Mouse (Mus musculus) adrenal gland, postnatal 10 days (tissue): Measurements from ENCODE around the gene 9230104L09Rik. TPM values are rescaled to one million over a fixed set of nuclear protein-coding genes. Genes with fewer than 3 reads are reported as not detected.

Experiments used
- DNase-seq: peaks from one replicate; pipeline ENCODE4 v3.0.0; 2021; ENCODE audit warnings: mixed read lengths
- long read RNA-seq, 2 experiments: library from polyadenylated mRNA; stranded (forward); transcript quantifications; one replicate each; pipeline ENCODE4 v2.0.0; 2021
- total RNA-seq, 2 experiments: library from RNA; stranded (reverse); gene quantifications; 2 replicates each; pipeline ENCODE4 v1.2.3; 2021

The 9230104L09Rik gene
- total RNA-seq, result 1 to 10 TPM; 1.4 to 1.7 TPM
- long read RNA-seq, experiment 1, partial matches to known transcripts, result 0 of 1 reads
- long read RNA-seq, experiment 1, other reads (novel, unspliced or antisense), result 1 of 1 reads
- long read RNA-seq, experiment 2, partial matches to known transcripts, result 1 of 2 reads
- long read RNA-seq, experiment 2, other reads (novel, unspliced or antisense), result 1 of 2 reads

DNA sequence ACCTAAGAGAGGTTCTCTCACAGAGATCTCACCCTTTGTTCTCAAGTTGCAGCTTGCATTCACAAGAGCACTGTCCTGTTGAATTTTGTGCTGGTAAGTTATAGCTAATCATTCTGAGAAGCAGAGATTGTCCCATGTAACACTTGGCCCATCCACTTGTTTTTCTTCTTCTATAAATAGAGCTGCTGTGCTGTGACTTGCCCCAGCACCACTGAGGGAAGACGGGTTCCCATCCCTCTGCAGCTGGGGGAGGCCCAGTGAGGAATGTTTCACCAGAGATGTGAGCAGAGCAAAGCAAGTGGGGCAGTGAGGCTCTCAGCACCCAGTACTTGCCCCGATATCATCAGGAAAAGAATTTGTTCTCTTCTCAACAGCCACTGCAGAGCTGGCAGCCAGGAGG, at the start of gene 9230104L09Rik:
TSS of gene 9230104L09Rik (minus strand) at position 73 of the 400 bp plus-strand sequence.
- DNase-seq, result peak; percentile 30

DNA sequence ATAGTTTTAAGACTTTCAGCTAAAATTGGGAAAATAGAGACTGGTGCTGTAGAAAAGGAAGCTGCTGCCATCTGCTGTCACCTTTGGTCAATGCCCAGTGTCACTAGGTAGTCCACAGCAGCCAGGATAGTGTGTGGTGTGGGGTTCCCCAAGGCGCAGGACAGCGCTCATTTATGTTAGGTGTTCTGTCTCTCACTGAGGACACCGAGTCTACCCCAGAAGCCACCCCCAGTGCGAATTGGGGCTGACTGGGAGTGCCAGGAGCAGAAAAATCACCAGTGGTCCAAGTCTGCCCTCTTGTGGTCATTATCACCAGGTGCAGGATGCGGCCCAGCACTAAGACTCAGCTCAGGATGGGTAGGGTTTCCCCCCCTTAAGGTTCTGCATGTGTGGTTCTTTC, 37.4 kb upstream of the 9230104L09Rik start:
- peak; percentile 70 for DNase-seq

DNA sequence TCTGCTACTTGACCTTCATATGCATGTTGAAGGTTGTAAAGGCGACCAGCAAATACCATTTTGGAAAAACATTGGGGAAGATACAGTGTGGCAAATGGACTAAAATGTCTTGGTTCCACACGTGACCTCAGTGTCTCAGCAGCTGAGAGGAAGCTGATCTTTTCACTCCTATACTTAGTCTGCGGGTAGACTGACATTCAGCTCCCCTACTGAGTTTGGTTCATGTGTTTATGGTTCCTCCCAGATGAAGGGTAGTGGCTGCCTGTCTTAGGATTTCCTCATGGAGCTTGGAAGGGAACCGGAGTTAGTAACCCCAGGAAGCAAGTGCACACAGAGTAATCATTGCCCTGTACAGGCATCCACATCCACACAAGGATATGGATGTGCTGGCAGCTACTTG, 35.5 kb upstream of the 9230104L09Rik start:
- no peak for DNase-seq

DNA sequence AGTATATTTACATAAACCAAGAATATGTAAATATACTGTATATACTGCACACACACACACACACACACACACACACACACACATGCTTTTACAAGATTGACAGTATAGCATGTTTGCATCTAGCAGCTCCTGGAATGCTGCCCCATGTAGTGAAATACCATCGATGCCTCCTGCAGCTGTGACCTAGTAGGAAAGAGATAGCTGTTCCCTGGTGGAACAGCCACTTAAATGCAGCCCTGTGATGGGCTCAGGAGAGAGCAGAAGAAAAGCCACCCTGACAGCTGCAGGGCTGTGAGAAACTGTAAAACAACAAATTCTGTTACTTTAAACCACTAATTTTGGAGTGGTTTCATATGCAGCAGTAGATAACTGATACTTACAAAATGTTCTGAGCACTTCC, 31.4 kb upstream of the 9230104L09Rik start:
- DNase-seq, result no peak

DNA sequence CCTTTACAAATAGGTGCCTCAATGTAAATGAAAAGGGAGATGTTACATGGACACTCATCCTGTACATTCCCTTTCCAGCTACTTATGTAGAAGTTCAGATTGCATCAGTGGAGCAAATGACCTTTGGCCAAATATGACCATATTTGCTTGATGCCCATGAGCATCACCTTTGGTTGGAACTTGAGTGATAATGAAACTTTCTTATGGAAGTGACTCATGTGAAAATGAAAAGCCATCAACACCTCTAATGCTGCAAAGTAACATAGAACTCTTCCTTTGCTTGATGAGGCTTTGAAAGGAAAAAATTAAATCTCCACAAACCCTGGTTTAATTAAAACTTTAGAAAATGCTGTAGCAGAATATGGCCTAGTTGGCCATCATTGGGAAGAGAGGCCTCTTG, 28.3 kb upstream of the 9230104L09Rik start:
- no peak for DNase-seq

DNA sequence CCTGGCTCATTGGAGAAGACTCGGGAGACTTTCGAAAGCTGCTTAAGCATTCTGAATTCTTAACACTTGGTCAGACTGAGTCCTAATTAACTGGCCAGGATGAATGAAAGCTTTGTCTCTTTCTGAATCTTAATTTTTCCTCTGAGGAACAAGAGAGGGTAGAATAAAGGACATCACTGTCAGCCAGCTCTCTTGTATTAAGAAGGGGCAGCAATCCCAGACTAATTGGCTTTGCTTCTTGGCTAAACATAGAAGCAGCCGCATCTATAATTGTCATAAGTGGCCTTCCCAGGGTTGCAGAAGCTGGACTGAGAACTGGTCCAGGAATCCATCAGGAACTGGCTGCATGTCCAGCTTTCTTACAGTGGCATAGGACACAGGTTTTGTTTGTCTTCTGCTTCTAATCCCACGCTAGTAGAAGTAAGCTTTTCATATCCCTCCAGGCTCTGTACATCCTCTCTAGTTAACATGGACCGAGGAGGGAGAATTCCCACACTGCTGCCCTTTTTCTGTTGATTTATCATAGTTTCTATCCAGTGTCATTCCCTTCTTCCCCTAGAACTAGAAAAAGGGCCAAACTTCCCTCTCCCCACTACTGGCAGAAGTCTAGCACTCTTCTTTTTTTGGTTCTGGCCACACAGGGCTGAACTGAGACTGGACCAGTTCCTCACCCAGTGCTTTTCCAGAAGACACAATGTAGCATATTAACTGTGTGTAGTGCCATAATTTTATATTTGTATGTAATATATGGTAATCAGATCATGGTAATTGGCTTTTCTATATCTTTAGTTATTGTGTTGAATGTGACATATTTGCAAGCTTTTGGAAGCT, 25.4 kb upstream of the 9230104L09Rik start:
- DNase-seq, result no peak

DNA sequence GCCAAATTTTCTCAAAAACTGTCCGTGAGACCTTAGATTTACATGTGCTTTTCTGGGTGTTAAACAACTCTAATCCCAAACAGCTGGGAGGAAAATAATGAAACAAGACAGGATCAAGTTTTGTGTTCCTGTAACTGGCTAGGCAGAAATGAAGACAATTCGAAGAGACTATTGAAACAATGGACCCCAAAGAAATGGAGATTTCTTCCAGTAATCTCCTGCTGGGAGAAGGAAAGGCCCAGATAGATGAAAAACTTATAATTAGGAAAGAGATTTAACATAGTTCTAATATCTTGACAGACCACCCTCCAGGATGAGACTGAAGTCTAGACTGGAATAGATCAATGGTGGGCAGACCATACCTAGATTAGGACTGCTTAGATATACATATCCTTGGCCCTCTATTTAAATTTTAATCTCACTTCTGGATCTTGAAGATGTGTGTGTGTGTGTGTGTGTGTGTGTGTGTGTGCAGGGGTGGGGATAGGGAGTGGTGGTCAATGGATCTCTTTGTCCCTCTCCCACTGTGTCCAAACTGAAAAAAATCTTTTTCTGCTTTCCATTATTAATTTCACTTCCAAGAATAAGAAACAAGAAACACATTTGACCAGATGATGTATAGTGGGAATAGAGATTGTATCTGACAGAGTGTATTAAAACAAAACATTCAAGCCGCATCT, 24.6 kb upstream of the 9230104L09Rik start:
- DNase-seq, result no peak

DNA sequence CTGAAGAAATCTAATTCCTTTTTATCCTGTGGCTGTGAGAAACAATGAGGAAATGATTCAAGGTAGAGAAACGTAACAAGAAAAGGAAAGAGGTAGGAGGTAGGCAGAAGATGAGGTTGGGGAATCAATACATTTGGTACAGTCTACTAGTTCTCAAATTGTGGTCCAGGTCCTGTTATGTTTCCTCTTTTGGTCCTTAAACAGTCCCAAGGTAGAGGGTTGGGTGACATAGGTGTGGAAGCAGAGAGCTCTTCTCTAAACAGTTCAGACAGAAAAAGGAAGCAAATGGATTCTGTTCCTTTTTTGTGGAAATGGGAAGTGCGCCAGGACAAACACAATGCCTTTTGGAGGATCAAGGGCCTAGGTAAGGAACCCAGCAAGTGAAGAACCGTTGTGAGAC, 24.0 kb upstream of the 9230104L09Rik start:
- DNase-seq, result no peak

DNA sequence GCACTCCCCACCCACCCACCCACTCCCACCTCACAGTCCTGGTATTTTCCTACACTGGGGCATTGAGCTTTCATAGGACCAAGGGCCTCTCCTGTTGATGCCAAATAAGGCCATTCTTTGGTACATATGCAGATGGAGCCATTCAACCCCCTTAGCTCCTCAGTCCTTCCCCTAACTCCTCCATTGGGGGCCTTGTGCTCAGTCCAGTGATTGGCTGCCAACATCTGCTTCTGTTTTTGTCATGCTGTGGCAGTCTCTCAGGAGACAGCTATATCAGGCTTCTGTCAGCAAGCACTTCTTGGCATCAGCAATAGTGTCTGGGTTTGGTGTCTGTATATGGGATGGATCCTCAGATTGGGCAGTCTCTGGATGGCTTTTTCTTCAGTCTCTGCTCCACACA, 19.9 kb upstream of the 9230104L09Rik start:
- no peak for DNase-seq

DNA sequence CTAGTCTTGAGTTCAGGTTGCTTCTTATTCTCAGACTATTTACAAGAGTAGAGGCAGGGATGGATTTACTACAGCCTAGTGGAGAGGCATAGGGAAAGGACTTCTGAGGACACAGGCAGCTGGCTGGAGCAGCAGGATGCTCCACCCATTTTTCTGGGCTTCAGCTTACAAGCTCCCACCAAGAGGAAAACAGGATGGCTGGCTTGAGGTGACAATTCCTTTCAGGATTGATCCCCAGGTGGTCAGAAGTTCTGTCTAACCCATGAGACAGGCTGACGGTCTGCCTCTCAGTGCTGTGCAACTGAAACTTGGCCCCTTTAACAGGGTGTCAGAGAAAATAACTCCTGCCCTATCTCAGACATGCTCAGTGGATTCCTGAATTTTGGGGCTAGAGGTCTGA, 14.4 kb upstream of the 9230104L09Rik start:
- peak; percentile 16 for DNase-seq

DNA sequence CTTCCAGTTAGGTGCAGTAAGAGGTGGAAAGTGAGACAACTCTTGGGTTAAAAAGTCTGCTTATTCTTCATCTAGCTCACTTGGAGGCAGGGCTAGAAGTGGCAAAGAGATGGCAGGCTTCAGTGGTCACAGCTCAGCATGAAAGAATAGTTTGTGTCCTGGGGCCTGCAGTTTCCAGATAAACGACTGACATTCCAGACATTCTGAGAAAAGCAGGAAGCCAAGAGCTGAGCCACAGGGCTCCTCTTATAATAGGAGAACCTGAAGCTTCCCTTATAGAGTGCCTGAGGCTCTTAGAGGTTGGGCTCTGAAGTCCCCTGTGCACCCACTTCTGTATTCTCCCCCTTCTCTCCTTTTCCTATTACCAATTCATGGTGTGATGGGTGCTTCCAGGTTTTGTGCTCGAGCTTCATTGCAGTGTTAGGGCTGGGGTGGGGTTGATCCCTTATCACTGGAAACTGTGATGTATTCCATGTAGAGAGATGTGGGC, 13.8 kb upstream of the 9230104L09Rik start:
- DNase-seq, result no peak

DNA sequence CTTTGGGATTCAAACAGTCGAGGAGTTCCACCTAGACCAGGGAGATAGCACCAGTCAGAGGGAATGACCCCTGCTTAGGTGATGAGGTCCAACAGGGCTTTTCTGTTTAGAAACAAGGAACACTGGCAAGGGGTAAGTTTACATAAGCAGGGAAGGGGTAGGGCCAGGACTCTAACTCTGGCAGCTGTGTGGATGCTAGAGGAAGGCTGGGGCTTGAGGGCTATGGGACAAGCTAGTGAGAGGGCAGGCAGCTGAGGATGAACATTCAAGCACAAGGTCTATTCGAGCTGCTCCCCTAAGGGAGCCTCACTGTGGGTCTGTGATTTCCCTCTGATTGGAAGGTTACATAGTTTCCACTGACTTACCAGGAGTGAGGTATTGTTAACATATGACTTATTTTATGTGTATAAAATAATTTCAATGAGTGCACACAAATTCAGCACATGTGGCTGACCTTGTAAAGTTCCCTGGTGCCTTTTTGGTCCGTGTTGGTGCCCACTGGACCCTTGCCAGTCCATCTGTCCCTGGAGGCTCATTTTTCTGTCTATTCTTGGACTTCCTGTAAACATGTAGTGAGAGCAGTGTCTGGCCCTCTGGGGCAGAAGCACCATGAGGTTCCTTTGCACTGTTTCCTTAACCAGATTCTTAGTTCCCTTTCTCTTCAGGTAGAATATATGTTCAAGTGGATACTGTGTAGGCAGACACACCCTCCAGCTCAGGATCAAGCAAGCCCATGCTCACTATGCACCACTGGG, 12.4 kb upstream of the 9230104L09Rik start:
- peak; percentile 82 for DNase-seq

DNA sequence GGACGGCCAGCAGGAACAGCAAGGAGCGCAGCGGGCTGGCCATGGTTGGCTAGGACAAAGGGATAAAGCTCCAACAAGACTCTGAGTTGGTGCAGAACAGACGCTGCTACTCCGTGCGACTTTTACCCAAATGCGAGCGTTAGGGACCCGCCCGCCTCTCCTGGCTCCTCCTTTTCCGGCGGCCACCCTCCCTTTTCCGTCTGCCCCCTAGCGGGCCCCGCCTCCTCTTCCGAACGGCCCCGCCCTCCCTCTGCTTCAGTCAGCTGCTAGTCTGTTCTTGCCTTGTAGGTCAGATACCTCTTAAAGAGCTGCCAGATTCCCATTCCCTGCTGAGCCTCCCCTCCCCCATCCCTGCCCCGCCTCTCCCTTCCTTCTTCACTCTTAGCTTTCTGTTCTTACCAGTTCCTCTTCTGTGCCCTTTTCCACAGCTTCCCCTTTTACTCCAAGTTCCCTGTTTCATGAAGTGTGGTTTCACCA, 10.5 kb upstream of the 9230104L09Rik start, which contains the start of gene Cst3:
TSS of gene Cst3 (minus strand) at position 358 of the 477 bp plus-strand sequence.
- peak; percentile 97 for DNase-seq

DNA sequence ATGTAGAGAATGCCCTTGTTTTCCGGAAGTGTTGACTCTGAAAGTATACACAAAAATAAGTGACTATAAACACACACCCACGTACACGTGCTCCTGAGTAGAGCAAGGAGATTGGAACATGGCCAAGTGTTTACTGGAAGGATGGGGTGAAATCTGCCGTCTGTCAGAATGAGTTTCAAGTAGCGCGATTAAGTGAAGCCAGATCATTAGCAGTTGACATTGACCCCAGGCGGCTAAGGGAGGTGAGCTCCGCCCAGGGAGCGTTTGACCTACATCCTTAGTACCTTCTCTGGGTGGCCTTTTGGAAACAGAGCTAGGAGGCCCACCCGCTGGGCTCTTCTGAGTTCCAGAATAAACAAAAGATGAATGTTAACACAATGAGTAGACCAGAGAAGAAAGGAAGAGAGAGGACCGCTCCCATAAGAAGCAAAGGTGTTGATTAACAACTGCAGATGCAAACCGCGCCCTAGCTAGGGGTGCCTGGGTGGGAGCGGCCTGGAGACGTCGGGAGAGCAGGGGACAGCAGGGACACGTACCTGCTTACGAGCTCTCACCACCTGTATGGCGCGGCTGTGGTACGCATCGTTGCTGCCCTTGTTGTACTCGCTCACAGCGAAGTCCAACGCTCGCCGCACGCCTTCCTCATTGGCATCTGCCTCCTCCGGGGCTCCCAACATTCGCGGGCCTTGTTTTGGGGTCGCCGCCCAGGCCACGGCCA, 9.9 kb upstream of the 9230104L09Rik start:
- DNase-seq, result peak; percentile 52

DNA sequence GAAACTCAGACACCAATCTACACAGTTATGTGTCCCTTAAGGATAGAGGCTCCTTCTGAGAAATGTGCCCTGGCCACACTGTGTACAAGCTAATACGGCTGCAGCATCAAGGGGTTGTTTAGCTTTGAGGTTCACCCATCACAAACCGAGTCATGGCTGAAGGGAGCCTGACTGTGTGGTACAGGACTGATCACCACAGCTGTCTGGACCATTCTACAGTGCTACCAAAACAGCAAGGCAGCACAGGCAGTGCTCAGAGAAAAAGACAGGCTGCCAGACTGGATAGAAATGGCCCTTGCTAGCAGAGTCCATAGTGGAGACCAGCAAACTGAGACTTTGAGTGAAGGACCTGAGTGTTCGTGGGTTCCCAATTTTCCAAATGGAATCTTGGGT, 9.4 kb upstream of the 9230104L09Rik start:
- no peak for DNase-seq

DNA sequence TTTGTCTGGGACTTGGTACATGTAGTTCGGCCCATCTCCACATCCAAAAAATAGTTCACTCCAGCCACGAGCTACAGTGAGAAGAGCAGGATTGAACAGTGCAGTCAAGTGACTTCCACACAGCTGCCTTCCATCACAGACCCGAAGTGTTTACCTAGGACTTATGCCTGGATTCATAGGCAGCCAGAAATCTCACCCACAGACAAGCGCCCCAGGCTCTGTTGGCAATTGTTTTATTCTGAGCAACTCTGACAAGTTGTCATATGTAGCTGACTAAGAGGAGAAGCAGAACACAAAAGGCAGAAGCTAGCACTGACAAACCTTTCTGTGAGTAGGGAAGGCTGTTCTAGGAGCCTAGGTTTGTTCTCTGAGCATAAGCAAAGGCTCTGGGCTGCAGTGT, 8.0 kb upstream of the 9230104L09Rik start:
- DNase-seq, result no peak

DNA sequence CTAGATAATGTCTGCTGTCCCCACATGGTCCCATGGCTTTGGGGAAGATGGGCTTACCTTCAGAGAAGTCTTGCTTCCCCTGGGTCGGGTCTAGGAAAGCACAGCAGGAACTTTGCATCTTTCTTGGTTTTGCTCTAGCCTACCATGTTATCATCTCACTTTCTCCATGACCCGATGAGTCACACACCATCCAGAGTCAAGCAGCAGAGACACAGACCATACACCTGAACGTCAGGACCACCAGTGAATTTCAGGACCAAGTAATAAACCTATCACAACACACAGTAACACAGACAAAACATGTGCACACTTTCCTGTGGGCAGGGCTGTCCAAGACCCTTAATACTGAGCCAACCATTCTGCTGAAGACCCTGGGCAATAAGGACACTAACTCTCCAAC, 5.7 kb upstream of the 9230104L09Rik start:
- no peak for DNase-seq

DNA sequence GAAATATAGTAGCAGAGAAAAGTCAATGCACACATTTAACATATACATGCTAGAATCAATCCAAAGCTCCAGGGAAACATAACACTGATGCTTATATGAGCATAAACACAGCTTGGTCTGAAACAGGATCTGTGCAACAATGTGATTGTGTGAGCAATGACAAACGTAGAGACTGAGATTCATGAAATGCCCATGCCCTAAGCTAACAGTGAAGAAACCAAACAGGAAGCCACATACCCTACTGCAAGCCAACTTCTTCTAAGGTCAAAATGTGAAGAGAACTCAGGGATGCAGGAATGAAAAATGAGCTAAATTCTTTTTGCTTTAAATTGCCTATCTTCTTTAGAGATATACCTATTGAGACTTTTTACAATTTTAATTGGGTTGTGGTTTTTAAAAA, 4.1 kb upstream of the 9230104L09Rik start:
- DNase-seq, result no peak

DNA sequence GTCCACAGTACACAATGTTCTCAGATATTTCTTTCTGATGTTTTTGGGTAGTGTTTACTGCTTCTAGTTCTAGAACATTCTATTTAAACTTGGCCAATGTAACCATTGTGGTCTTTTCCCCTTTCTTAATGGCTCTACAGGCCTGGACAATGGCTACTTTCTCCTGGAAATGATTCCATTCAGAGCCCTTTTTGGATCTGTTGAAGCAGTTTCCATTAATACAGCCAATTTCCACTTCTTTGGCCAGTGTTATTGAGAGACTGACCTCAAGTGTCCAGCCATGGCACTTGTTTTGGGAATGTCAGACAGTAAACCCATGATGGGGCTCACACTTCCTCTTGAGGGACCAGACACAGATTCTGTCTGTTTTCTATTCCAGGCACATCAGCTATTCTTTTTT, 3.1 kb downstream of the 9230104L09Rik start:
- no peak for DNase-seq

DNA sequence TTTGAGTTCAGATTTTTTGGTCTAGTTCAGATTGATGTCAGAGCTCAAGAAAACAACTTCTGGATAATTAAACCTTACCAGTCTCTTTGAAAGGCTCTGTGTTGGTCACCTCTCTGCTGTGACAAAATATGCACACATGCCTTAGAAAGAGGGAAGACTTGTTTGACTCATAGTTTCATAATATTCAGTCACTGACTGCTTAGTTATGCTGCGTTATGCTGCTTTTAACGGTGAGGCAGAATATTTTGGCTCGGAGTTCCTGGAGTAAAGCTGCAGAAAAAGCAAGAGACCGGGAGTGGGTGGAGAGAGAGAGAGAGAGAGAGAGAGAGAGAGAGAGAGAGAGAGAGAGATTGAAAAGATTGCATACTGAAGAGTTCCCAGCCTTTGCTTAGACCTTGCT, 3.8 kb downstream of the 9230104L09Rik start:
- no peak for DNase-seq

DNA sequence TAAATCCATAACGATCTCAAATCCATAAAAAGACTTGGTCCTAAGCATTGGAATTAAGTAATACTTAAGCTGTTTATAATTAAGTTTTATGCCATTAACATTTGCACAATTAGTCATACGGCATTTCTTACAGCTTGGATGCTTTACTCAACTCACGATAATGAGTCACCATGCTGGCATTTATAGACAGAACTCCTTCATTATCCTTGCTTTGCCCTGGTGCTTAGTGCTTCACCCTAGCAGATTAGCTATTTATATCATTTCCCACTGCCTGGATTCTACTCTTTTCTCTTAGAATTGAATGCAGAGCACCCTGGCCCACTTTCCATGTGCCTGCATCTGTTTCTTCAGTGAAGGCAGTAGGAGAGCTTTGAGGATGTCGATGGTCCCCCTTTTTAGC, 7.3 kb downstream of the 9230104L09Rik start:
- DNase-seq, result no peak
